Mouse (Mus musculus) liver, adult (tissue): ENCODE measurements around the gene Snx11.

ENCODE experiments used
- GATA4 ChIP-seq: IDR thresholded peaks from 2 replicates; pipeline ENCODE4 v1.6.1; 2014; ENCODE audit warnings: mild to moderate bottlenecking, low read length; ENCODE audit not compliant: insufficient replicate concordance

The Snx11 gene

DNA sequence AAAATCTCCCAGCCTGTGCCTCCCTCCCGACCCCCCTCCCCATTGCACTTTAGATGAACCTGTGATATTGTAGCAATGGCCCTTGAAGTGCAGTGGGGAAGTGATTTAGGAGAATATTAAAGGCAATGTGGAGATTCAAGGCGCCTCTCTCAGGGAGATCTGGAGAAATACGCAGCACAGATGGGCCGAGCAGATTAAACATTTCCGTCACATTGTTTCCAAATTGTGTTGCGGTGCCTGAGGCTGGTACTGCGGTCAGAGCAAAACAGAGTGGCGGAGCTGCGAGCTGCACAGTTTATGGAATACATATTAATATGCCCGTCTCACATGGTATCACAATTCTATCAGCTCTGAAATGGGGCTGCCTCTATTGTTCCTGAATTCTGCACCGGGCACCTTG, 34.4 kb downstream of the Snx11 start:
- TF ChIP-seq GATA4 = no peak

DNA sequence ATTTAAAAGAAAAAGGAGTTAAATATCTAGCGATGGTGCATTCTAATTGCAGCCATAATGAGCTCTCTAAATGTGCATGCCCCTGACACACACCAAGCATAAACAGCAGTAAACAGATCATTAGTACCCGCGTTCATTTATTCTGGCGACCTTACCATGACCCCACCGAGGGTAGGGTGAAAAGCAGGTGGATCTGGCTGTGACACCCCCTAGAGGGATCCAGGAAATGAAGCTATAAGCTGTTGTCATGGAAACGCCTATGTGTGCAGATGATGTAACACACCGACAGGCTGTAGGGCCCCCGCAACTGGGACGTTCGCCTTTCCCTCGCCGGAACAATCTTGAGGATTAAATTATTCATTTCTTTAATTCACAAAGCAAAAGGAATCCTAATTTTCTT, 35.4 kb downstream of the Snx11 start:
- no peak for TF ChIP-seq GATA4

DNA sequence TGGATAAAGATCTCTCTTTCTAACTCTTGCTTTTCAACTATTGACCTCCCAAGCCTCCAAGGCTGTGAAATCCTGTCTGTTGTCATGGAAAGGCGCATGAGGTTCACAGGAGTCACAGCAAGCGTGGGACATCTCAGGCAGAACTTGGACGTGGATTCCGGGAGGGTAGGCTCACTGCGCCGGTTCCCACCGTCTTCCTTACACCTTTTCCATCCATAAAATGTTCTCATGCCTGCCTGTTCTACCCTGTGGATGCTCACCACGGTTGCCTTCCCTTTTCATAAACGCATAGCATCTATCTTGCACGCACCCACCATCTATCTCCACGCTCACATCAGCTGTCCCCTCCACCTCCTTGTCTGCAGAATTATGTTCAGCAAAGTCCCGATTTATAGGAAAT, 36.6 kb downstream of the Snx11 start:
- TF ChIP-seq GATA4 = no peak

DNA sequence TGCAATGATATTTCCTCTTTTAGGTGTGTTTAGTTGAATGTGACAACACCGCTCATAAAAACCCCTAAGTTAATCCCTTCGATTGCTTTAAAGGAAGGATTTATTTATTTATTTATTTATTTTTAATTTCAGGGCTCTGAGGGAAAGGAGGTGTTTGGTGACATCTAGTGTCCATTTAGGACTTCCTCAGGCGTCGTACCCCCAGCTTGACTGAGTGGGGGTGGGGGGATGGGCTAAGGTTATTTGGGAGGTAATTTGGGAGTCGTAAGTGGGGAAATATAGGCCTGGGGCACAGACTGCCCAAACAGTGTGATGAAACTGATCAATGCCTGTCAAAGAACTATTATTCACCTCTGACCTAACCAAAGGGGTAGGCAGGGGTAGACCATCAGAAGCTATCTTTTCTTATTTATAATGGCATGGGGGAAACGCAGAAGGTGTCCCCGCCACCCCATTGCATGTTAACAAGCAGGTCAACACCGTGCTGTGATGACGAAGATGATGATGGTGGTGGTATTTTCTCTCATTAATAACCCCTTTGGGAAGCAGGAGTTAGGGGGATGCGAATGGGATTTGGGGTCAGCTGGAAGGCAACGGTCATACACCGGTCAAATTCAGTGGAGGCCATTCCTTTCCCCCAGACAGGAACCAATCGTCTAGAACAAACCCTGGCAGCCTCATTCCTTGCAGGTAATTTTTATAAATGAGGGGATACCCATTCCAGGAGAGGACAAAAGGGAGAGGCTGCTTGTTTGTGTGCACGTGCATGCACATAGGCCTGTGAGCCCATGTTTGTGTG, 39.5 kb downstream of the Snx11 start:
- TF ChIP-seq GATA4 = no peak

DNA sequence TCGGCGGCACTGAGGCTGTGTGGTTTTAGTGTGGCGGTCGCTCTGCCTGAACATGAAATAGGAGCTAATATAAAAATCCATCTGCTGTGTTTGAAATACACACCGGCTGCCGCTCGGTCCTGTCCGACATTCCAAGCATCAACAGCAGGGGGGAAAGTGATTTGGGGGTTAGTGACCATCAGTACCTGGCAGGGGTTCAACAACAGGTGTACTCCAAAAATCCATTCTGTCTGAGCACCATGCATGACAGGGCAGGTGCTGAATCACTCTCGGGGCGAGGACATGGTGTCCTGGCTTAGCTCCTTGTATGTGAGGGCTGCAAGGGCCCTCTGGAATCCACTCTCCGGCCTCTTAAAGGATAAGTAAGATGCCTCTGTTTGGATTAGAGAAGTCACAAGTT, 41.0 kb downstream of the Snx11 start:
- TF ChIP-seq GATA4 = no peak

DNA sequence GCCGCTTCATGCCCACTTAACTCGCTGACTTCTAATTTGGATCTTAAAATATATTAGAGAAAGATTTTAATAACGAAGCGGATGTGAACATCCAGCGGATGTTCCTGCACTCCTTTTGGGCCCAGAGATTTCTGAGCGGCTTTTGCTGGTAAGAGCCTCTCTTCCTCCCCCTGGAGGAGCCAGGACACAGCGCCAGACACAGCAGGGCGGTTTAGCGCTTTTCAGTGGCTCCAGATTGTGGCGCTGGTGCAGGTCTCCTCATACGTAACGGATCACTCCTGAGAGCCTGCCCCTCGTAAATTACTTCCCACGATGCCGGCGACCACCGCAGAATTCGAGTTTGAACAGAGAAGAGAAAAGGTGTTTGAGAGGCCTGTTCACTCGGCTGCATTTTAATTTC, 41.5 kb downstream of the Snx11 start:
- no peak for TF ChIP-seq GATA4

DNA sequence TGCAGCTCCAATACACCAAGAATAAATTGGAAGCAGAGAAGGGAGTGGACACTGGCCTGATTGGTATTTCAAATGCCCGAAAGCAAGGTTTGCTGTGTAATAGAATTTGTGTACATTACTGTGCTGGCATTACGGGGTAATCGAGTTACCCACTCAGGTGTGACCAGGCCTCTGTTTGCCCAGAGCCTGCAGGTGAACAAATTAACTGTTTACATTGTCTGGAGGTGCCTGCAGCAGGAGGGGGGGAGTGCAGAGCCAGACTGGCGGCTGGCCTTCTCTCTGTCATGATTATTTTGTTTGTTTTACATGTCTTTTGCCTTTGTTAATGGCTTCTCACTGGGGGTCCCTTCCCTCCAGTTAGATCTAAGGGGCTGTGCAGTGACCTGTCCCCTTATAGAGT, 44.7 kb downstream of the Snx11 start:
- no peak for TF ChIP-seq GATA4

DNA sequence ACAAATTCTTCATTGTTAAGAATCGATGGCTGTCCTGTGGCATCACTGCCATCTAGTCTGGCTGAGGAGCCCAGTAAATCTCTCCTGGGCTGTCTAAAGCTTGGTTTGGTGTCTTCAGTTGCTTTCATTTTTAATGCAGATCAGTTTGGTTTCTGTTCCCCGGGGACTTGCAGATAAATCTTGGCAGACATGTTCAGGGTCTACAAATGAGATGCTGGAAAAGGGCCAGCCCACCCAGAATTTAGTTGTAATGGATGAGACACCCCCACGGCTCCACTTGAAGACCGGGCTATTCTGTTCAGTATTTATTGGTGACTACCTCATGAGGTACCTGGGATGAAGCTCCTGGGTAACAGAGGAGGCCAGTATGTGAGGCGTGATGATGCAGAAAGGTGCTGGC, 47.0 kb downstream of the Snx11 start:
- no peak for TF ChIP-seq GATA4

DNA sequence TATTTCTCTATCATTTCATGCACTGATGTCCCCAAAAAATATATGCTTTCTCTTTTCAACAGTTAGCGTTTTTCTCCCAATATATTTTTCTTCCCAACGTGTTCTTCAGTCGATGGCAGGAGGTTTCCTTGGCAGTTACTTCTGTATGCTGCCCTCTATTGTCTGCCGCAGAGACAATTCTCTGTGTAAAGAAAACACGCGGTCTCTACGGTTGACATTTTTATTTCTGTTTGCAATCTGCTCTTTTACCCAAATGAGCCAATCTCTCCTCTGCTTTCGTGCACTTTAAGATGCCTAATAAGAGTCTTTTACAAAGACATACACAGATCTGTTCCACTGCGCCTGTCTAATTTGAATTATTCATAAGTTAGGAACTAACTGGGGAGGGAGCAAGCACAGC, 47.9 kb downstream of the Snx11 start:
- no peak for TF ChIP-seq GATA4

DNA sequence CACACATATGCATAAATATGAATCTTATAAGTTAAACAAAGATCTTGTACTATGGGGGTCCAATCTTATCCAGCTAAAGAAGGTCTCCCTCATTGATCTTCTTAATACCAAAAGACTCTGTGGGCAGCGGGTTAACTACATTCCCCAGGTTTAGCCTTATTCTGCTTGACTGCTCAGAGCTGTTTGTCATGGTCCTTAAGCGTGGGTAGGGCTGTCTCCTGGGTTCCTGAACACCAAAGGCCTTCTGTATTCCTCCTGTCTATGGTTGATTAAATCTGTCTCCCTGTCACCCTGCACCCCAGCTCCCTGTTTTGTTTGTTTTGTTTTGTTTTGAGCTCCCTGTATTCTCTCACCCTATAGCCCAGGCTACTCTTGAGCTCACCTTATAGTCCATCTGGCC, 48.8 kb downstream of the Snx11 start:
- no peak for TF ChIP-seq GATA4

DNA sequence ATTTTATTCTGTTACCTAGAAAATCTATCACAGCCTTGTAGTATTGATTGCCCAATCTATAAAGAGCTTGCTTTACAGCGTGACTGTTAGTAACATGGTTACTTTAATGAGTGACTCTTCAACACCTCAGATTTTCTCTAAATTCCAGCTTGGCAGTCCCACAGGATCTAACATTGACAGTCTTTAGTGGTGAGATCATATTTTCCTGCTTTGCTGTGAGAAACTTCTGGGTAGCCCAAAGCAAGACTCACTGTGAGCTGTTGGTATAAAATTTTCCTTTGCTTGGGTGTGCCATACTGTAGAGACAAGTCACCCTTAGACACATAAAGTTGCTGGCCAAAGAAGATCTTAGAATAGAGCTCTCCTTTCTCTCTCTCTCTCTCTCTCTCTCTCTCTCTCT, 51.5 kb downstream of the Snx11 start:
- TF ChIP-seq GATA4 = no peak

DNA sequence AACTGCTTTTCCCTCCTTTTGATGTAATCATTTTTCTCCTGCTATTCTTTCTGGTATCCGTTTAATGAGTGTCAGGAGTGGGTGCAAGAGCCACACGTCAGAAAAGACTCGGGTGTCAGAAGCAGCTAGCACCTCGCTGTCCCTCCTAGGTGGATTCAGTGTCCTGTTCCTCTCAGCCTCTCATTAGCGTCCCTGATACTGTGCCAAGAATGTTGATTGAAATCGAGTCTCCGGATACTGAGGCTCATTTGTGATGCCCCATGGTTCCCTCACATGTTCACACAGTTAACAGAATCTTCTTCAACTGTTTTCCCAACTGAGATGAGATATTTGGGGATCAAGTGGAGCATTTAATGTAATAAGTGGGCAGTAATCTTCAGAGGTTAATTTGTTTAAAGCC, 58.8 kb downstream of the Snx11 start:
- no peak for TF ChIP-seq GATA4
